13 mouse cellular contexts compared by ENCODE assay signal in the genomic region with DNA sequence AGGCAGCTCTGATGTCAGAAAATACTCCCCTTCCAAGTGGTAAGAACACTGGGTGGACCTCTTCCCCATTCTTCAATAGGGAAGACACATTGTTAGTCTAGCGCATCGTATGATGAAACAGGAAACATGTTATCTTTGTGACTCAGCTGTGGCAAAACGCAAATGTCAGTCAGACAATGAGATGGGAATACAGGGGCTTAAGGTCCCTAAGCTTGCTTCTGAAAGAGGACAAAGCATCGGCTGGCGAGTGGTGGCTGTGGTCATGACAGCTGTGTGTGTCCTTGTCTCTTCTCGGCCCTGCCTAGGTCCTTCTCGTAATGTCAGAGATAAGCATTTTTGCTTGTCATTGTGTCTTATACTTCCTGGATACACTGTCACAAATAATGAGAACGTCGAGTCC.
DNase-seq lines count a peak whose midpoint lies in the region; TF ChIP-seq lines count a peak whose summit lies in the region.
"Had no signal": no experiment of that assay in that cellular context is flagged by ENCODE, and none has a peak within 500 bp of the region (broad histone marks: within the 10 kb centered on the region; RNA-seq: fewer than 3 reads in every experiment).

No protein-coding gene starts in this region.

- H3K36me3 ChIP-seq in C2C12 (ENCODE audit: control insufficient read depth, insufficient read depth) (peaks cover 47% of the 10 kb centered on the region), macrophage (ENCODE audit: inconsistent target) (no peaks in the 10 kb centered on the region)
- H3K36me3 ChIP-seq: forebrain, embryonic 15.5 days; limb, embryonic 15.5 days had no signal

- no peak for TF ChIP-seq CTCF in C2C12 (IDR thresholded peaks at IDR 0.05; ENCODE audit: control insufficient read depth, insufficient read depth, insufficient read length)

- H3K27ac ChIP-seq in macrophage, result peak overlapping the region; percentile 32
- H3K27ac ChIP-seq: forebrain, embryonic 15.5 days; limb, embryonic 15.5 days had no signal

- 7% methylated on average over 9 of the region's 9 CpGs for WGBS in macrophage (ENCODE audit: missing documents)

- intact Hi-C loops in left cerebral cortex, postnatal 14 days (cut with DNase I), result no loop called here

- H3K4me3 ChIP-seq in C2C12 (ENCODE audit: insufficient read depth, poor library complexity, severe bottlenecking), result no peak overlapping the region
- H3K4me3 ChIP-seq in macrophage (ENCODE audit: inconsistent target), result no peak overlapping the region
- H3K4me3 ChIP-seq: forebrain, embryonic 15.5 days; limb, embryonic 15.5 days had no signal

- H3K27me3 ChIP-seq in C2C12 (ENCODE audit: control insufficient read depth, insufficient read depth, insufficient read length), result no peaks in the 10 kb centered on the region
- H3K27me3 ChIP-seq: forebrain, embryonic 15.5 days; limb, embryonic 15.5 days had no signal

- DNase-seq in 3T3-L1 (ENCODE audit: low read depth, low spot score) (peak; percentile 39), liver (peak; percentile 12)
- DNase-seq in left cerebral cortex, adult 11 months (ENCODE audit: low spot score), result no peak
- no peak for DNase-seq in Muller cell, postnatal 12 days (ENCODE audit: inconsistent ontology term)
- no peak for DNase-seq in left cerebral cortex, postnatal 14 days (ENCODE audit: low spot score in 2 of 2)
- DNase-seq: cerebellum, adult 11 months; gastrocnemius, postnatal 25 days; kidney, postnatal 4 days; retina, postnatal 1 day had no signal

- H3K79me2 ChIP-seq in C2C12 (ENCODE audit: control insufficient read depth, insufficient read depth), result peaks cover 95% of the 10 kb centered on the region
- H3K79me2 ChIP-seq in macrophage (ENCODE audit: inconsistent target), result no peaks in the 10 kb centered on the region

- no peak overlapping the region for H3ac ChIP-seq in C2C12 (ENCODE audit: control insufficient read depth, insufficient read length, low read depth)

- H3K79me3 ChIP-seq in C2C12 (ENCODE audit: low read depth), result peaks cover 59% of the 10 kb centered on the region

TF ChIP-seq in C2C12, 6 proteins besides CTCF, POLR2A, EP300 and RAD21:
- no peak for TF ChIP-seq MAX (IDR thresholded peaks at IDR 0.05)
- peak; percentile 85 for TF ChIP-seq CEBPB (IDR thresholded peaks at IDR 0.05; ENCODE audit: low read depth)
- peak; percentile 68 for TF ChIP-seq FOSL1 (IDR thresholded peaks at IDR 0.05; ENCODE audit: insufficient read depth, low read length, poor library complexity, severe bottlenecking)
- TF ChIP-seq MYOD1 (IDR thresholded peaks at IDR 0.05; ENCODE audit: control insufficient read depth, insufficient read length, low read depth), result peak; percentile 94
TF ChIP-seq in C2C12: peak in this region for 3.

Comparison
In these comparisons a context has a peak if more than half of its experiments do, and no peak if none do; other contexts are left out.
1. DNase-seq: peak in 3T3-L1 (single experiment) and liver (single experiment); none in left cerebral cortex, adult 11 months (single experiment), Muller cell, postnatal 12 days (single experiment) and left cerebral cortex, postnatal 14 days (0 of 2).